In genomic region chr7:125358016-125358415, GRCm38 (mm10) we compare ENCODE assay signal across 16 mouse cellular contexts.
DNase-seq lines count a peak whose midpoint lies in the region; TF ChIP-seq lines count a peak whose summit lies in the region.
"Had no signal": no experiment of that assay in that cellular context is flagged by ENCODE, and none has a peak within 500 bp of the region (broad histone marks: within the 10 kb centered on the region; RNA-seq: fewer than 3 reads in every experiment).

No protein-coding gene starts in this region.

- no peak for TF ChIP-seq POLR2A in brain, embryonic 14.5 days (IDR thresholded peaks at IDR 0.05; ENCODE audit: borderline replicate concordance, extremely low read depth, insufficient read depth, insufficient read length, poor library complexity, severe bottlenecking)

- peak; percentile 14 to 33 for DNase-seq in frontal cortex, adult 2 months (ENCODE audit: extremely low spot score in 1 of 2, low spot score in 1 of 2)
- DNase-seq in frontal cortex, postnatal 25 days (ENCODE audit: low spot score in 2 of 2) = no peak
- peak; percentile 19 to 44 for DNase-seq in left cerebral cortex, postnatal 14 days (ENCODE audit: low spot score in 2 of 2)
- no peak for DNase-seq in left cerebral cortex, adult 18-20 months (ENCODE audit: low spot score in 2 of 2)
- peak; percentile 72 for DNase-seq in brain, embryonic 14.5 days (ENCODE audit: low read depth)
- peak; percentile 28 to 30 for DNase-seq in layer of hippocampus, adult 8-10 months (ENCODE audit: low spot score in 2 of 2)
- DNase-seq in retina, embryonic 14.5 days (ENCODE audit: low spot score) = no peak
- no peak for DNase-seq in urinary bladder, postnatal 10 days (ENCODE audit: low spot score)
- DNase-seq: adrenal gland, postnatal 14 days; cerebellum, adult 9-10 months; gastrocnemius, postnatal 14 days; kidney, adult 11 months; kidney, postnatal 10 days; lung, adult 2 months; lung, postnatal 4 days; thymus, postnatal 25 days had no signal

- TF ChIP-seq CTCF in brain, embryonic 14.5 days (IDR thresholded peaks at IDR 0.05; ENCODE audit: borderline replicate concordance, extremely low read depth, insufficient read depth, insufficient read length) = no peak

- intact Hi-C loops in left cerebral cortex, postnatal 14 days (cut with DNase I) = no loop called here

Comparison
In these comparisons a context has a peak if more than half of its experiments do, and no peak if none do; other contexts are left out.
1. DNase-seq: peak in frontal cortex, adult 2 months (2 of 2), left cerebral cortex, postnatal 14 days (2 of 2), brain, embryonic 14.5 days (single experiment) and layer of hippocampus, adult 8-10 months (2 of 2); none in frontal cortex, postnatal 25 days (0 of 2), left cerebral cortex, adult 18-20 months (0 of 2), retina, embryonic 14.5 days (single experiment) and urinary bladder, postnatal 10 days (single experiment).